Mouse (Mus musculus): Measurements from ENCODE around the gene Rragc. TPM values are rescaled to one million over a fixed set of nuclear protein-coding genes. Genes with fewer than 3 reads are reported as not detected.

The Rragc gene
- polyA plus RNA-seq (2021; fragmentation: Nextera tagmentation), result 11.3 and 12.0 TPM in 2 replicates
- long read RNA-seq, experiment 1, partial matches to known transcripts, result 15 of 26 reads
- long read RNA-seq, experiment 1, other reads (novel, unspliced or antisense), result 8 of 26 reads
- long read RNA-seq, experiment 2, transcript Rragc-201 (7 exons, 2,593 nt), result major isoform, 34 of 62 reads
- long read RNA-seq, experiment 2, partial matches to known transcripts, result 8 of 62 reads
- long read RNA-seq, experiment 2, other reads (novel, unspliced or antisense), result 20 of 62 reads

GRCm38 (mm10) chr4:123916748-123917547 is at the start of gene Rragc:
Gene Rragc (plus strand): TSS chr4:123917446.

DNA sequence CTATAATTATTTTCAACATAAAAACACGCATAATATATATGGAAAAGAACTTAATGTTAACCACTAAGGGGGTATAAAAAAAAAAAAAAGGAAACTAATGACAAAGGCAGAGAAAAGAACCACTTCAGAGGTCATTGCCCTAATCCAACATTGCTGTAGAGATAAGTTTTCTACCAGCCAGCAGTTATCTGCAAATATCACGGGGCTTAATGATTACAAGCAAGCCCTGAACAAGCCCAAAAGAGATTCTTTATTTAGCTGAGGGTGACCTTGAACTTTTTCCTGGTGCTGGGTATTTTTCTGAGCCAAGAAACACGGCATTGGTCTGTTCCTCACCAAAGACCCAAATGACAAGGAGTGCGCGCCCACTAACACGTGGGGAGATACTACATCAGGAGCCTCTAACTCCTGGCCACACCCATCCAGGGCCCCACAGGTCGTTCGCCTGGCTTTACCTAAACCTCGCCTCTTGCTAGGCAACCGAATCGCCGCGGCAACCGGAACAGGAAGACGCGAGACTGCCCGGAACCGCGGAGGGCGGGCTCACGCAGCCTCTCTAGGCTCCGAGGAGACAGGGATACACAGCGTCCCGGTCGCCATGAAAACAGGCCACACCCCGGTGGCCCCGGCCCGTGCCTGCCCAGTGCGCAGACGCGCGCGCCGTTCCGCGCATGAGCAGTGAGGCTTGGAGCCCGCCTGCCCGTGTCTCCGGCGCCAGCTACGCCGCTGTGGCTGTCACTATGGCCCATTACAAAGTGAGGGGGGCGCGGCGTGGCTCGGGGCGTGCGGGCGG is 12.7 kb upstream of the Rragc start, which contains the start of gene Mycbp:
TSS of gene Mycbp (plus strand) at position 500 of the 793 bp plus-strand sequence.

GRCm38 (mm10) chr4:123917548-123918140 is 398 bp downstream of the Rragc start, which contains the start of gene 4930535I16Rik:
Gene 4930535I16Rik (minus strand): TSS chr4:123918022.

Other genes with a start within 250 kb of the Rragc start
- gene Macf1, start 233.1 kb upstream of the Rragc start, polyA plus RNA-seq (2021; fragmentation: Nextera tagmentation), result 22.6 and 25.1 TPM in 2 replicates
- gene Ndufs5, start 199.2 kb upstream of the Rragc start, polyA plus RNA-seq (2021; fragmentation: Nextera tagmentation), result 1,264 and 1,286 TPM in 2 replicates
- 73.2 and 75.2 TPM in 2 replicates for gene Akirin1, start 167.1 kb upstream of the Rragc start, polyA plus RNA-seq (2021; fragmentation: Nextera tagmentation)
- gene Rhbdl2, start 129.6 kb upstream of the Rragc start, polyA plus RNA-seq (2021; fragmentation: Nextera tagmentation), result 0.16 and 0.28 TPM in 2 replicates
- gene 4933427I04Rik, start 57.8 kb upstream of the Rragc start, polyA plus RNA-seq (2021; fragmentation: Nextera tagmentation), result 0.08 and 0.14 TPM in 2 replicates
- 27.9 and 32.8 TPM in 2 replicates for gene Mycbp, start 12.6 kb upstream of the Rragc start, polyA plus RNA-seq (2021; fragmentation: Nextera tagmentation)
- gene 4930535I16Rik, start 576 bp downstream of the Rragc start, polyA plus RNA-seq (2021; fragmentation: Nextera tagmentation), result not detected in 2 replicates